Mouse (Mus musculus) embryo, embryonic 10.5 days (tissue): Measurements from ENCODE around the gene Itgb1.
A peak's percentile ranks its signal among the peaks of the same experiment; 100 is the strongest.

ENCODE experiments used
- DNase-seq: peaks from one replicate; pipeline ENCODE4 v3.0.0-alpha.2; 2015; ENCODE audit warnings: low spot score

Gene Itgb1

GRCm38 (mm10) chr8:128684609-128685506 is 596 bp upstream of the Itgb1 start:
- no peak for DNase-seq

- DNase-seq = peak; percentile 73
Observed at GRCm38 (mm10) chr8:128686429-128686990, 1.1 kb downstream of the Itgb1 start.

GRCm38 (mm10) chr8:128688679-128689078 is 3.2 kb downstream of the Itgb1 start:
- no peak for DNase-seq

GRCm38 (mm10) chr8:128690056-128690455 is 4.6 kb downstream of the Itgb1 start:
- DNase-seq = no peak

GRCm38 (mm10) chr8:128696701-128697397 is 11.4 kb downstream of the Itgb1 start:
- DNase-seq = no peak

GRCm38 (mm10) chr8:128697945-128698344 is 12.5 kb downstream of the Itgb1 start:
- no peak for DNase-seq

- DNase-seq = no peak
Observed at GRCm38 (mm10) chr8:128704376-128704775, 18.9 kb downstream of the Itgb1 start.

GRCm38 (mm10) chr8:128704836-128705235 is 19.4 kb downstream of the Itgb1 start:
- DNase-seq = no peak

GRCm38 (mm10) chr8:128709261-128709660 is 23.8 kb downstream of the Itgb1 start:
- DNase-seq = peak; percentile 87

- no peak for DNase-seq
Observed at GRCm38 (mm10) chr8:128716184-128716583, 30.7 kb downstream of the Itgb1 start.

- peak; percentile 66 for DNase-seq
Observed at GRCm38 (mm10) chr8:128724819-128725218, 39.4 kb downstream of the Itgb1 start.

- DNase-seq = peak; percentile 9
Observed at GRCm38 (mm10) chr8:128727213-128727612, 41.8 kb downstream of the Itgb1 start.

GRCm38 (mm10) chr8:128732254-128732653 is 46.8 kb downstream of the Itgb1 start:
- peak; percentile 27 for DNase-seq

- DNase-seq = no peak
Observed at GRCm38 (mm10) chr8:128734118-128734517, 48.7 kb downstream of the Itgb1 start.

- no peak for DNase-seq
Observed at GRCm38 (mm10) chr8:128735692-128736091, 50.2 kb downstream of the Itgb1 start.
